In the genomic region with DNA sequence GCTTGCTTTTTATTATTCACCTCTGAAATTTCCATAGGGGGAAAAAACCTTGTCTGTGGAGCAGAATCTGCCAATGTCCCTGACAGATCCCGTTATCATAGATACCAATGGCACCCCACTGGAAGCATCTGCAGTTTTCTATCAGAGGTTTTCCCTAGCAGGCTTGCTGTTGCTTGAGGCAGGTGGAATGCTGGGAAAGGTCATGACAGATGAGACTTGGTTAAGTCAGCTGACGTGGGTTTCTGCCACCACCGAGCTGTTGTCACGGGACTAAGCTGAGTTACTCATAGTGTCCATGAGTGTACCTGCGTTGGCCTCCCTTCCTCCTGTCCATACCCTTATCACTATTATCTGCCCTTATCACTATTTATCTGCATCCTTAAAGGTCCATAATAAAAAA, we compare ENCODE assay signal across 34 mouse cellular contexts. TPM values are rescaled to one million over a fixed set of nuclear protein-coding genes. Genes with fewer than 3 reads are reported as not detected.
A peak's percentile ranks its signal among the peaks of the same experiment; 100 is the strongest.
DNase-seq lines count a peak whose midpoint lies in the region; ATAC-seq and TF ChIP-seq lines count a peak whose summit lies in the region.
"Had no signal": no experiment of that assay in that cellular context is flagged by ENCODE, and none has a peak within 500 bp of the region (broad histone marks: within the 10 kb centered on the region; RNA-seq: fewer than 3 reads in every experiment).

No protein-coding gene starts in this region.

- no peak for ATAC-seq in hindbrain, embryonic 13.5 days (ENCODE audit: low FRiP score)
- peak; percentile 12 for ATAC-seq in activated CD4-positive, CD25-positive, alpha-beta regulatory T cell, adult 4 months
- ATAC-seq: forebrain, embryonic 13.5 days had no signal

- 81% methylated on average over 5 of the region's 5 CpGs for WGBS in hindbrain, embryonic 10.5 days
- WGBS in hindbrain, embryonic 13.5 days = 75% methylated on average over 5 of the region's 5 CpGs

- no peaks in the 10 kb centered on the region; the same call in 1 of the 2 replicates for H3K27me3 ChIP-seq in hindbrain, embryonic 10.5 days (ENCODE audit: insufficient read depth, poor library complexity, severe bottlenecking)
- H3K27me3 ChIP-seq in hindbrain, embryonic 13.5 days = no peaks in the 10 kb centered on the region
- H3K27me3 ChIP-seq in ES-Bruce4 (ENCODE audit: control insufficient read depth, insufficient read depth, low read length, poor library complexity, severe bottlenecking) = no peaks in the 10 kb centered on the region
- H3K27me3 ChIP-seq: forebrain, embryonic 13.5 days; heart, embryonic 15.5 days; intestine, embryonic 15.5 days; limb, embryonic 13.5 days; lung, embryonic 15.5 days; neural tube, embryonic 12.5 days had no signal

- no peak overlapping the region for H3K4me3 ChIP-seq in hindbrain, embryonic 10.5 days
- no peak overlapping the region for H3K4me3 ChIP-seq in hindbrain, embryonic 13.5 days
- H3K4me3 ChIP-seq in ES-Bruce4 (ENCODE audit: low read depth, low read length) = no peak overlapping the region
- H3K4me3 ChIP-seq: forebrain, embryonic 13.5 days; heart, embryonic 10.5 days; heart, embryonic 15.5 days; intestine, embryonic 15.5 days; limb, embryonic 13.5 days; lung, embryonic 15.5 days; midbrain, embryonic 12.5 days; myocyte; neural tube, embryonic 12.5 days had no signal

- H3K36me3 ChIP-seq in hindbrain, embryonic 10.5 days = no peaks in the 10 kb centered on the region
- H3K36me3 ChIP-seq in hindbrain, embryonic 13.5 days = no peaks in the 10 kb centered on the region
- no peaks in the 10 kb centered on the region for H3K36me3 ChIP-seq in ES-Bruce4 (ENCODE audit: control insufficient read depth, insufficient read depth, low read length, poor library complexity, severe bottlenecking)
- H3K36me3 ChIP-seq: heart, embryonic 10.5 days; heart, embryonic 15.5 days; intestine, embryonic 15.5 days; limb, embryonic 13.5 days; lung, embryonic 15.5 days; midbrain, embryonic 12.5 days; neural tube, embryonic 12.5 days had no signal

- peak overlapping the region; percentile 77; the same call in 1 of the 2 replicates for H3K27ac ChIP-seq in hindbrain, embryonic 10.5 days
- no peak overlapping the region for H3K27ac ChIP-seq in hindbrain, embryonic 13.5 days
- peak overlapping the region; percentile 93 for H3K27ac ChIP-seq in ES-Bruce4 (ENCODE audit: insufficient read depth, low read length)
- H3K27ac ChIP-seq: forebrain, embryonic 13.5 days; heart, embryonic 10.5 days; heart, embryonic 15.5 days; hindbrain, embryonic 14.5 days; intestine, embryonic 15.5 days; kidney, postnatal 0 days; limb, embryonic 13.5 days; lung, embryonic 15.5 days; midbrain, embryonic 12.5 days; neural tube, embryonic 12.5 days; stomach, postnatal 0 days had no signal

- TF ChIP-seq CTCF in ES-Bruce4 (IDR thresholded peaks at IDR 0.05; ENCODE audit: low read depth, low read length) = no peak

- TF ChIP-seq EP300 in ES-Bruce4 (IDR thresholded peaks at IDR 0.05; ENCODE audit: insufficient read depth, low read depth, low read length) = no peak

- DNase-seq in hindbrain, embryonic 10.5 days (ENCODE audit: low spot score) = no peak
- no peak for DNase-seq in kidney, adult 8-10 months
- no peak for DNase-seq in left cerebral cortex, postnatal 36 days (ENCODE audit: low spot score in 2 of 2)
- DNase-seq in kidney, postnatal 36 days = no peak
- DNase-seq: adrenal gland, postnatal 25 days; cerebellum, adult 11-12 months; cerebellum, postnatal 14 days; gastrocnemius, postnatal 14 days; heart, postnatal 36 days; kidney, adult 2 months; layer of hippocampus, postnatal 36 days; right cerebral cortex, adult 18-20 months; thymus, adult 18-20 months had no signal

- intact Hi-C loops in left cerebral cortex, postnatal 36 days (cut with DNase I) = no loop called here

- TF ChIP-seq POLR2A in ES-Bruce4 (IDR thresholded peaks at IDR 0.05; ENCODE audit: insufficient read depth, low read length) = no peak

- H3K4me2 ChIP-seq in hindbrain, embryonic 13.5 days = no peak overlapping the region
- H3K4me2 ChIP-seq: forebrain, embryonic 13.5 days; heart, embryonic 15.5 days; hindbrain, embryonic 14.5 days; intestine, embryonic 15.5 days; limb, embryonic 13.5 days; liver, embryonic 11.5 days; lung, embryonic 15.5 days; midbrain, embryonic 12.5 days; neural tube, embryonic 12.5 days had no signal

- no peaks in the 10 kb centered on the region for H3K9me3 ChIP-seq in hindbrain, embryonic 10.5 days
- H3K9me3 ChIP-seq in hindbrain, embryonic 13.5 days = no peaks in the 10 kb centered on the region
- H3K9me3 ChIP-seq in ES-Bruce4 (replicated peaks; ENCODE audit: control insufficient read depth, insufficient read depth, low read length, poor library complexity, severe bottlenecking) = no peaks in the 10 kb centered on the region
- H3K9me3 ChIP-seq: forebrain, embryonic 13.5 days; heart, embryonic 10.5 days; heart, embryonic 15.5 days; intestine, embryonic 15.5 days; limb, embryonic 13.5 days; lung, embryonic 15.5 days; midbrain, embryonic 12.5 days; neural tube, embryonic 12.5 days had no signal

- peaks cover 55% of the 10 kb centered on the region for H3K4me1 ChIP-seq in hindbrain, embryonic 10.5 days (replicated peaks)
- peaks cover 30% of the 10 kb centered on the region for H3K4me1 ChIP-seq in hindbrain, embryonic 13.5 days (replicated peaks)
- peaks cover 13% of the 10 kb centered on the region for H3K4me1 ChIP-seq in ES-Bruce4 (ENCODE audit: control insufficient read depth, insufficient read depth, low read length)

- H3K9ac ChIP-seq in hindbrain, embryonic 13.5 days = no peak overlapping the region
- H3K9ac ChIP-seq in ES-Bruce4 (ENCODE audit: low read depth, poor library complexity, severe bottlenecking) = no peak overlapping the region
- H3K9ac ChIP-seq: forebrain, embryonic 13.5 days; heart, embryonic 15.5 days; hindbrain, embryonic 14.5 days; intestine, embryonic 15.5 days; limb, embryonic 13.5 days; lung, embryonic 15.5 days; midbrain, embryonic 12.5 days; neural tube, embryonic 12.5 days had no signal

RNA-seq across cellular contexts. Expression of a gene that starts 32.8 kb away (rescaled TPM):
- polyA plus RNA-seq in hindbrain, embryonic 10.5 days (2016; fragmentation: Nextera tagmentation; extraction: Ambion mirVana) = not detected in 2 replicates
- polyA plus RNA-seq in hindbrain, embryonic 13.5 days (2015; fragmentation: Nextera tagmentation; extraction: Ambion mirVana) = not detected in 2 replicates
- not detected in 2 replicates for polyA plus RNA-seq in ES-Bruce4 (2011; ENCODE audit: insufficient read depth, insufficient read length, low read depth, missing spikeins)
- 100 to 1,000 TPM; 242 to 284 TPM for polyA plus RNA-seq in activated CD4-positive, CD25-positive, alpha-beta regulatory T cell, adult 4 months (2017; shearing (Covaris generic))
- total RNA-seq in left cerebral cortex, postnatal 36 days (2021) = not detected
- total RNA-seq: gastrocnemius, postnatal 14 days; granulocyte monocyte progenitor cell, adult 5-6 weeks; layer of hippocampus, postnatal 36 days; left cerebral cortex, postnatal 14 days; midbrain, postnatal 0 days had no signal
- polyA plus RNA-seq: embryonic facial prominence, embryonic 11.5 days; forebrain, embryonic 13.5 days; heart, embryonic 10.5 days; hindbrain, embryonic 14.5 days; intestine, embryonic 15.5 days; kidney, postnatal 0 days; liver, embryonic 11.5 days; liver, embryonic 16.5 days; midbrain, embryonic 12.5 days; midbrain, postnatal 0 days; myocyte; neural tube, embryonic 12.5 days; stomach, postnatal 0 days had no signal

Comparison
In these comparisons a context has a peak if more than half of its experiments do, and no peak if none do; other contexts are left out.
1. RNA of a gene that starts 32.8 kb away (polyA plus RNA-seq): 242 to 284 TPM in activated CD4-positive, CD25-positive, alpha-beta regulatory T cell, adult 4 months; not detected in hindbrain, embryonic 10.5 days, not detected in hindbrain, embryonic 13.5 days and not detected in ES-Bruce4; every median in the first group is over 100 times any median in the second.